Mouse (Mus musculus) R1 (cell line): ENCODE data around the gene Dpp9.
"Not testable (repeated sequence)": the region's sequence is repeated elsewhere in the genome, so short reads cannot be mapped to it uniquely, and the experiment has no call there.

ENCODE experiments used
- DNase-seq: peaks from one replicate; pipeline ENCODE4 v3.0.0-alpha.2; 2018; ENCODE audit warnings: low read depth, low spot score

Dpp9 gene

GRCm38 (mm10) chr17:56218377-56219191 lies at the start of gene Dpp9:
Dpp9 (minus strand) TSS chr17:56218905.
- DNase-seq, result peak; percentile 98

- peak; percentile 36 for DNase-seq
These were observed 47.6 kb upstream of the Dpp9 start for GRCm38 (mm10) chr17:56266271-56266670.

GRCm38 (mm10) chr17:56265869-56266268 lies 47.2 kb upstream of the Dpp9 start:
- no peak for DNase-seq

- no peak for DNase-seq
These were observed 46.3 kb upstream of the Dpp9 start for GRCm38 (mm10) chr17:56265011-56265410.

- DNase-seq, result peak; percentile 94
These were observed 45.3 kb upstream of the Dpp9 start for GRCm38 (mm10) chr17:56264020-56264419.

GRCm38 (mm10) chr17:56262645-56263094 lies 44.0 kb upstream of the Dpp9 start:
- no peak for DNase-seq

GRCm38 (mm10) chr17:56261166-56261565 lies 42.5 kb upstream of the Dpp9 start:
- no peak for DNase-seq

- DNase-seq, result no peak
These were observed 40.8 kb upstream of the Dpp9 start for GRCm38 (mm10) chr17:56259301-56260037.

GRCm38 (mm10) chr17:56258812-56259211 lies 40.1 kb upstream of the Dpp9 start:
- DNase-seq, result not testable (repeated sequence)

- not testable (repeated sequence) for DNase-seq
These were observed 39.6 kb upstream of the Dpp9 start for GRCm38 (mm10) chr17:56258269-56258668.

- peak; percentile 39 for DNase-seq
These were observed 38.6 kb upstream of the Dpp9 start for GRCm38 (mm10) chr17:56257181-56257894.

- DNase-seq, result peak; percentile 100
These were observed 37.7 kb upstream of the Dpp9 start, which contains the start of gene Fem1a for GRCm38 (mm10) chr17:56256239-56256881. Fem1a (plus strand) TSS chr17:56256810.

GRCm38 (mm10) chr17:56255863-56256238 lies 37.1 kb upstream of the Dpp9 start:
- DNase-seq, result peak; percentile 99

GRCm38 (mm10) chr17:56255429-56255828 lies 36.7 kb upstream of the Dpp9 start:
- peak; percentile 39 for DNase-seq

- DNase-seq, result no peak
These were observed 36.0 kb upstream of the Dpp9 start for GRCm38 (mm10) chr17:56254695-56255094.

GRCm38 (mm10) chr17:56251136-56251829 lies 32.6 kb upstream of the Dpp9 start:
- peak; percentile 94 for DNase-seq

GRCm38 (mm10) chr17:56245608-56246007 lies 26.9 kb upstream of the Dpp9 start:
- DNase-seq, result no peak

GRCm38 (mm10) chr17:56241541-56242401 lies 23.1 kb upstream of the Dpp9 start:
- peak; percentile 96 for DNase-seq

- DNase-seq, result peak; percentile 92
These were observed 15.2 kb upstream of the Dpp9 start for GRCm38 (mm10) chr17:56233818-56234469.
